10 mouse cellular contexts compared by ENCODE assay signal in the genomic region with DNA sequence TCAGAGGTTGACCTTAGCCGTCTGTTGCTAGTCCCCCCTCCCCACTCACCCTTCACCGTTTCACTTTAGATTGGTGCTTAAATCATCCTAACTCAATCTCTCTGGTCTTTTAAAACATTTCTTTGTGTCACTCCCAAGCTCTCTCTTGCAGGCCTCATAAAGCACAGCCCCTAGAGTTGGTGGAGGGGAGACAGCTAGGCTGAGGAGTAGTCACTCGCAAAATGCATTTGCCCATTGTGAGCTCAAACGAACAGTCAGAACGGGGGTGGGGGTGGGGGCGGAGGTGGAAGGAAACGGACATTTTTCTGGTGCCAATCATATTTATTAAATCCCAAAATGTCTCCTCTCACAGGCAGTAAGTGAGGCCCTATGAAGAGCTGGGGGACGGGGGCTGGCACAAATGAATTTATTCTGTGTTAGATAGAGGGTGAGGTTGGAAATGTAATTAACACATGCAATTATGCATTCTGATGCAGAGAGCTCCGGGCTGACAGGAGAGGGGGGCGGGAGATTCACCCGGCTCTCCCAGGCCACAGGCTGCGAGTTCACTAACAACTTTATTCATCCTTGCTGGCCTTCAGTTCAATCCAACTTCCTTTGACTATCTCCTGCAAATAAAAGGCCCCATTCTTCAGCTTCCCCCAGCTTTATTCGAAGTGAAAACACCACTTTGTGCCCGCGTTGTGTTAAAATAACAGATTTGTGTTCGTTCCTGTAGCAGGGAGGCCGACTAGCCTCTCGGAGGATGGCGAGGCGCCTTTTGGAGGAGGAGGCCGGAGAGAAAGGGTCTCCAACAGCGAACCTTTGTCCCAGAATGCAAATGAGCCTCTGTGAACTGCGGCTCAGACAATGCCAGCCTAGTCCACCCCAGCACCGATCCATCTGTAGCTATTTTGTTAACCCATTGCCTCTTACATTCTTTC.
A peak's percentile ranks its signal among the peaks of the same experiment; 100 is the strongest.
DNase-seq lines count a peak whose midpoint lies in the region; ATAC-seq and TF ChIP-seq lines count a peak whose summit lies in the region.
"Had no signal": no experiment of that assay in that cellular context is flagged by ENCODE, and none has a peak within 500 bp of the region (broad histone marks: within the 10 kb centered on the region; RNA-seq: fewer than 3 reads in every experiment).

No protein-coding gene starts in this region.

- H3K9ac ChIP-seq in lung, embryonic 16.5 days (ENCODE audit: low read length), result 0 out of 2 replicates have a peak overlapping the region, but pooled peaks have one; percentile 2
- H3K9ac ChIP-seq: lung, embryonic 14.5 days had no signal

- no peak for TF ChIP-seq POLR2A in lung, adult 2 months (IDR thresholded peaks at IDR 0.05; ENCODE audit: borderline replicate concordance, extremely low read depth, low read depth, low read length)

- TF ChIP-seq CTCF in lung, adult 2 months (IDR thresholded peaks at IDR 0.05; ENCODE audit: insufficient read depth, low read length), result no peak

- no peak for DNase-seq in lung, adult 2 months
- peak; percentile 22 to 24 for DNase-seq in frontal cortex, postnatal 14 days (ENCODE audit: low spot score in 2 of 2)
- peak; percentile 59 for DNase-seq in left cerebral cortex, postnatal 4 days
- peak; percentile 73 for DNase-seq in telencephalon, adult 2 months (ENCODE audit: low read depth, low spot score)
- DNase-seq in T-cell, adult 2 months (ENCODE audit: low spot score), result no peak
- no peak for DNase-seq in thymus, postnatal 4 days
- DNase-seq in gastrocnemius, postnatal 36 days, result no peak
- DNase-seq: lung, embryonic 14.5 days had no signal

- H3K4me2 ChIP-seq in lung, embryonic 16.5 days (ENCODE audit: low read depth, low read length), result no peak overlapping the region
- H3K4me2 ChIP-seq: lung, embryonic 14.5 days had no signal

- no peak for ATAC-seq in lung, embryonic 16.5 days (ENCODE audit: low read depth)

- no peak overlapping the region for H3K27ac ChIP-seq in lung, embryonic 16.5 days (ENCODE audit: low read length)

- WGBS in lung, embryonic 16.5 days, result 37% methylated on average over 24 of the region's 24 CpGs
- 68% methylated on average over 24 of the region's 24 CpGs for WGBS in lung, adult 2 months

- no peak overlapping the region for H3K4me3 ChIP-seq in lung, embryonic 16.5 days (ENCODE audit: low read length)
- H3K4me3 ChIP-seq in lung, adult 2 months (replicated peaks; ENCODE audit: extremely low read depth, low read depth, low read length), result no peak overlapping the region

- peaks cover 4% of the 10 kb centered on the region; the same call in 1 of the 2 replicates for H3K27me3 ChIP-seq in lung, embryonic 16.5 days (ENCODE audit: control insufficient read depth, insufficient read depth, low read depth, low read length)

- H3K36me3 ChIP-seq in lung, embryonic 16.5 days (ENCODE audit: control insufficient read depth, insufficient read depth, low read length), result no peaks in the 10 kb centered on the region
- H3K36me3 ChIP-seq: G1E had no signal

- no peaks in the 10 kb centered on the region for H3K9me3 ChIP-seq in lung, embryonic 16.5 days (ENCODE audit: control insufficient read depth, low read length)

- peaks cover 21% of the 10 kb centered on the region for H3K4me1 ChIP-seq in lung, embryonic 16.5 days (replicated peaks; ENCODE audit: control insufficient read depth, insufficient read depth, low read length)
- H3K4me1 ChIP-seq in lung, adult 2 months (ENCODE audit: control insufficient read depth, insufficient read depth, low read length), result no peaks in the 10 kb centered on the region

- intact Hi-C loops in left cerebral cortex, postnatal 4 days (cut with DNase I), result no loop called here
- intact Hi-C loops in gastrocnemius, postnatal 36 days (cut with DNase I), result no loop called here

Comparison
In these comparisons a context has a peak if more than half of its experiments do, and no peak if none do; other contexts are left out.
1. DNase-seq: peak in frontal cortex, postnatal 14 days (2 of 2), left cerebral cortex, postnatal 4 days (single experiment) and telencephalon, adult 2 months (single experiment); none in lung, adult 2 months (single experiment), T-cell, adult 2 months (single experiment), thymus, postnatal 4 days (single experiment) and gastrocnemius, postnatal 36 days (0 of 2).